Mouse (Mus musculus): ENCODE data around the gene Dvl2. TPM values are rescaled to one million over a fixed set of nuclear protein-coding genes. Genes with fewer than 3 reads are reported as not detected.
A peak's percentile ranks its signal among the peaks of the same experiment; 100 is the strongest.
"Not testable (repeated sequence)": the region's sequence is repeated elsewhere in the genome, so short reads cannot be mapped to it uniquely, and the experiment has no call there.

The Dvl2 gene
- total RNA-seq (2021) = 10 to 100 TPM; 29.3 to 29.7 TPM
- long read RNA-seq, experiment 1, transcript Dvl2-201 (15 exons, 2,968 nt) = major isoform, 5 of 14 reads
- long read RNA-seq, experiment 1, partial matches to known transcripts = 1 of 14 reads
- long read RNA-seq, experiment 1, other reads (novel, unspliced or antisense) = 8 of 14 reads
- long read RNA-seq, experiment 2, transcript Dvl2-201 (15 exons, 2,968 nt) = major isoform, 11 of 26 reads
- long read RNA-seq, experiment 2, partial matches to known transcripts = 9 of 26 reads
- long read RNA-seq, experiment 2, other reads (novel, unspliced or antisense) = 6 of 26 reads

- DNase-seq (ENCODE audit: low spot score in 2 of 2) = peak; percentile 89 to 92
These were observed at the start of gene Dvl2 for GRCm38 (mm10) chr11:70000396-70000898. Dvl2 (plus strand) TSS chr11:70000595.

GRCm38 (mm10) chr11:69950807-69951459 lies 49.5 kb upstream of the Dvl2 start:
- no peak for DNase-seq (ENCODE audit: low spot score in 2 of 2)

GRCm38 (mm10) chr11:69952274-69952673 lies 48.1 kb upstream of the Dvl2 start:
- no peak for DNase-seq (ENCODE audit: low spot score in 2 of 2)

GRCm38 (mm10) chr11:69953267-69953915 lies 47.0 kb upstream of the Dvl2 start:
- DNase-seq (ENCODE audit: low spot score in 2 of 2) = no peak

- DNase-seq (ENCODE audit: low spot score in 2 of 2) = not testable (repeated sequence)
These were observed 44.8 kb upstream of the Dvl2 start for GRCm38 (mm10) chr11:69955618-69956017.

- DNase-seq (ENCODE audit: low spot score in 2 of 2) = no peak
These were observed 44.2 kb upstream of the Dvl2 start for GRCm38 (mm10) chr11:69956218-69956617.

GRCm38 (mm10) chr11:69960616-69961015 lies 39.8 kb upstream of the Dvl2 start:
- no peak for DNase-seq (ENCODE audit: low spot score in 2 of 2)

- DNase-seq (ENCODE audit: low spot score in 2 of 2) = no peak
These were observed 38.6 kb upstream of the Dvl2 start for GRCm38 (mm10) chr11:69961841-69962240.

- no peak for DNase-seq (ENCODE audit: low spot score in 2 of 2)
These were observed 35.6 kb upstream of the Dvl2 start, which contains the start of gene Cldn7 for GRCm38 (mm10) chr11:69964650-69965270. Cldn7 (plus strand) TSS chr11:69964779.

GRCm38 (mm10) chr11:69965271-69966005 lies 35.0 kb upstream of the Dvl2 start:
- DNase-seq (ENCODE audit: low spot score in 2 of 2) = no peak

- no peak for DNase-seq (ENCODE audit: low spot score in 2 of 2)
These were observed 34.2 kb upstream of the Dvl2 start for GRCm38 (mm10) chr11:69966006-69966859.

GRCm38 (mm10) chr11:69966860-69967517 lies 33.4 kb upstream of the Dvl2 start:
- DNase-seq (ENCODE audit: low spot score in 2 of 2) = no peak

- DNase-seq (ENCODE audit: low spot score in 2 of 2) = no peak
These were observed 31.6 kb upstream of the Dvl2 start for GRCm38 (mm10) chr11:69968793-69969192.

- DNase-seq (ENCODE audit: low spot score in 2 of 2) = no peak
These were observed 30.2 kb upstream of the Dvl2 start for GRCm38 (mm10) chr11:69970222-69970621.

- no peak for DNase-seq (ENCODE audit: low spot score in 2 of 2)
These were observed 29.6 kb upstream of the Dvl2 start for GRCm38 (mm10) chr11:69970775-69971174.

GRCm38 (mm10) chr11:69974907-69975306 lies 25.5 kb upstream of the Dvl2 start:
- DNase-seq (ENCODE audit: low spot score in 2 of 2) = no peak

- no peak for DNase-seq (ENCODE audit: low spot score in 2 of 2)
These were observed 24.1 kb upstream of the Dvl2 start for GRCm38 (mm10) chr11:69976271-69976670.

GRCm38 (mm10) chr11:69979827-69980195 lies 20.6 kb upstream of the Dvl2 start:
- DNase-seq (ENCODE audit: low spot score in 2 of 2) = no peak

Measured in layer of hippocampus, postnatal 14 days (tissue).